9 mouse cellular contexts compared by ENCODE assay signal in genomic region chr7:118688199-118688598, GRCm38 (mm10). TPM values are rescaled to one million over a fixed set of nuclear protein-coding genes. Genes with fewer than 3 reads are reported as not detected.
A peak's percentile ranks its signal among the peaks of the same experiment; 100 is the strongest.
DNase-seq lines count a peak whose midpoint lies in the region; ATAC-seq lines count a peak whose summit lies in the region.
"Had no signal": no experiment of that assay in that cellular context is flagged by ENCODE, and none has a peak within 500 bp of the region (broad histone marks: within the 10 kb centered on the region; RNA-seq: fewer than 3 reads in every experiment).

No protein-coding gene starts in this region.

- DNase-seq in NIH3T3 (ENCODE audit: low read depth): peak; percentile 86
- DNase-seq in cerebellum, adult 11 months: peak; percentile 76
- DNase-seq in layer of hippocampus, postnatal 10 days (ENCODE audit: low spot score in 2 of 2): peak; percentile 93 to 94
- DNase-seq in right cerebral cortex, postnatal 14 days: peak; percentile 92
- DNase-seq in urinary bladder, postnatal 36 days (ENCODE audit: low spot score in 2 of 2): peak; percentile 62 to 73

- H3K36me3 ChIP-seq in forebrain, embryonic 15.5 days: peaks cover 55% of the 10 kb centered on the region
- H3K36me3 ChIP-seq in hindbrain, embryonic 13.5 days: peaks cover 68% of the 10 kb centered on the region

- peaks cover 2% of the 10 kb centered on the region; the same call in 1 of the 2 replicates for H3K4me1 ChIP-seq in forebrain, embryonic 15.5 days
- no peaks in the 10 kb centered on the region for H3K4me1 ChIP-seq in hindbrain, embryonic 13.5 days (replicated peaks)

- no peak overlapping the region for H3K4me2 ChIP-seq in forebrain, embryonic 15.5 days (replicated peaks)
- H3K4me2 ChIP-seq in hindbrain, embryonic 13.5 days: no peak overlapping the region

- WGBS in forebrain, embryonic 15.5 days: 13% methylated on average over 5 of the region's 5 CpGs
- 23% methylated on average over 5 of the region's 5 CpGs for WGBS in hindbrain, embryonic 13.5 days

- no peak overlapping the region for H3K27ac ChIP-seq in forebrain, embryonic 15.5 days (replicated peaks)
- H3K27ac ChIP-seq in hindbrain, embryonic 13.5 days: no peak overlapping the region

- no peak overlapping the region for H3K9ac ChIP-seq in forebrain, embryonic 15.5 days (replicated peaks)
- H3K9ac ChIP-seq in hindbrain, embryonic 13.5 days: no peak overlapping the region

- no peaks in the 10 kb centered on the region for H3K27me3 ChIP-seq in forebrain, embryonic 15.5 days
- H3K27me3 ChIP-seq in hindbrain, embryonic 13.5 days: no peaks in the 10 kb centered on the region
- H3K27me3 ChIP-seq: megakaryocyte, embryonic 14.5 days had no signal

- peak; percentile 59 for ATAC-seq in forebrain, embryonic 15.5 days (replicated peaks)
- ATAC-seq in hindbrain, embryonic 13.5 days (ENCODE audit: low FRiP score): peak; percentile 65
- peak; percentile 78 for ATAC-seq in megakaryocyte, adult 5-6 weeks (ENCODE audit: poor library complexity, severe bottlenecking)

- H3K9me3 ChIP-seq in forebrain, embryonic 15.5 days: no peaks in the 10 kb centered on the region
- no peaks in the 10 kb centered on the region for H3K9me3 ChIP-seq in hindbrain, embryonic 13.5 days
- H3K9me3 ChIP-seq: megakaryocyte, embryonic 14.5 days had no signal

- H3K4me3 ChIP-seq in forebrain, embryonic 15.5 days: no peak overlapping the region
- H3K4me3 ChIP-seq in hindbrain, embryonic 13.5 days: no peak overlapping the region
- H3K4me3 ChIP-seq: megakaryocyte, embryonic 14.5 days had no signal

RNA-seq across cellular contexts. Expression of gene Gde1, which starts 17.4 kb away (rescaled TPM):
- 165 and 180 TPM in 2 replicates for polyA plus RNA-seq in forebrain, embryonic 15.5 days (2015; fragmentation: Nextera tagmentation; extraction: Ambion mirVana)
- polyA plus RNA-seq in hindbrain, embryonic 13.5 days (2015; fragmentation: Nextera tagmentation; extraction: Ambion mirVana): 168 TPM in 2 replicates
- 100 to 1,000 TPM; 201 to 207 TPM for total RNA-seq in layer of hippocampus, postnatal 10 days (2021)
- total RNA-seq in megakaryocyte, adult 5-6 weeks (2015): 39.3 and 42.4 TPM in 2 replicates
- total RNA-seq in megakaryocyte, adult 5-6 weeks (2017): 30.2 and 33.0 TPM in 2 replicates

RNA-seq across cellular contexts. Expression of gene Ccp110, which starts 24.2 kb away (rescaled TPM):
- polyA plus RNA-seq in forebrain, embryonic 15.5 days (2015; fragmentation: Nextera tagmentation; extraction: Ambion mirVana): 31.7 and 33.2 TPM in 2 replicates
- polyA plus RNA-seq in hindbrain, embryonic 13.5 days (2015; fragmentation: Nextera tagmentation; extraction: Ambion mirVana): 28.1 and 32.5 TPM in 2 replicates
- 10 to 100 TPM; 31.5 to 34.1 TPM for total RNA-seq in layer of hippocampus, postnatal 10 days (2021)
- 12.2 and 13.5 TPM in 2 replicates for total RNA-seq in megakaryocyte, adult 5-6 weeks (2015)
- total RNA-seq in megakaryocyte, adult 5-6 weeks (2017): 9.6 and 21.1 TPM in 2 replicates

RNA-seq across cellular contexts. Expression of gene Vps35l, which starts 51.8 kb away (rescaled TPM):
- 90.7 and 105 TPM in 2 replicates for polyA plus RNA-seq in forebrain, embryonic 15.5 days (2015; fragmentation: Nextera tagmentation; extraction: Ambion mirVana)
- polyA plus RNA-seq in hindbrain, embryonic 13.5 days (2015; fragmentation: Nextera tagmentation; extraction: Ambion mirVana): 93.0 and 95.2 TPM in 2 replicates
- total RNA-seq in layer of hippocampus, postnatal 10 days (2021): 10 to 100 TPM; 71.1 to 77.8 TPM
- total RNA-seq in megakaryocyte, adult 5-6 weeks (2015): 40.4 and 51.6 TPM in 2 replicates
- total RNA-seq in megakaryocyte, adult 5-6 weeks (2017): 49.5 and 49.7 TPM in 2 replicates

Comparison
In these comparisons a context has a peak if more than half of its experiments do, and no peak if none do; other contexts are left out.
1. RNA of gene Gde1, which starts 17.4 kb away (total RNA-seq): 201 to 207 TPM in layer of hippocampus, postnatal 10 days; 30.2 to 42.4 TPM in megakaryocyte, adult 5-6 weeks; every median in the first group is over 4 times any median in the second.
2. Peak in every context shown above with its lines, with median percentiles within 50 percentile points of each other: DNase-seq and ATAC-seq.